In the genomic region with DNA sequence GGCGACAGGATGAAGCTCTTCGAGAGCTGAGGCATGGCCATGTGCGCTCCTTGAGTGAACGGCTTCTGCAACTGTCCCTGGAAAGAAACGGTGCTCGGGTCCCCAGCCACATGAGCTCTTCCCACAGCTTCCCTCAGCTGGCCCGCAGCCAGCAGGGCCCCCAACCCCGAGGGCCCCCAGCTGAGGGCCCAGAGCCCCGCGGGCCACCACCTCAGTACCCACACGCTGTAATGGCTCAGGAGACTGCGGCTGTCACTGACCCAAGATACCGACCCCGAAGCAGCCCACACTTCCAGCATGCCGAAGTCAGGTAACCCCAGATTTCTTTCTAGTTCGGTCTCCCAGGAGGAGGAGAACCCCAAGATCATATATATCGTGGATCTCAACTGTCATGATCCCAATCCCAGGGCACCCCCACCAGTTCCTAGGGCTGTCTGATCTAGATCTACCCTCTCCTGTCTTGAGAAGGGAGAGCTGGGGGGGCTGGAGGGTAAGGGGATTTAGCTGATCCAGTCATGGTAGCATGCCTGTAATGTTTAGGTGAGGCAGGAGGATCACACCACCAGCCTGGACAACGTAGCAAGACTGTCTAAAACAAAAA, we compare ENCODE assay signal across 11 mouse cellular contexts. TPM values are rescaled to one million over a fixed set of nuclear protein-coding genes. Genes with fewer than 3 reads are reported as not detected.
A peak's percentile ranks its signal among the peaks of the same experiment; 100 is the strongest.
DNase-seq lines count a peak whose midpoint lies in the region; ATAC-seq and TF ChIP-seq lines count a peak whose summit lies in the region.
"Had no signal": no experiment of that assay in that cellular context is flagged by ENCODE, and none has a peak within 500 bp of the region (broad histone marks: within the 10 kb centered on the region; RNA-seq: fewer than 3 reads in every experiment).

No protein-coding gene starts in this region.

- no peaks in the 10 kb centered on the region for H3K9me3 ChIP-seq in hindbrain, embryonic 14.5 days (ENCODE audit: control insufficient read depth, low read length)
- H3K9me3 ChIP-seq in midbrain, embryonic 13.5 days: no peaks in the 10 kb centered on the region

- H3K4me2 ChIP-seq in hindbrain, embryonic 14.5 days (replicated peaks): peak overlapping the region; percentile 97
- peak overlapping the region; percentile 97 for H3K4me2 ChIP-seq in midbrain, embryonic 13.5 days (replicated peaks)

- TF ChIP-seq CTCF in kidney, adult 2 months (conservative IDR thresholded peaks at IDR 0.05; ENCODE audit: insufficient read depth, insufficient read length, low read depth, low read length): no peak
- TF ChIP-seq CTCF in cortical plate, adult 2 months (IDR thresholded peaks at IDR 0.05; ENCODE audit: extremely low read depth, insufficient read depth, low read length): no peak

- peak overlapping the region; percentile 62 for H3K27ac ChIP-seq in kidney, adult 2 months (ENCODE audit: insufficient read depth, low read depth, low read length)
- H3K27ac ChIP-seq in cortical plate, adult 2 months (ENCODE audit: insufficient read depth, low read length): no peak overlapping the region; the same call in 1 of the 2 replicates
- H3K27ac ChIP-seq in hindbrain, embryonic 14.5 days: peak overlapping the region; percentile 97
- H3K27ac ChIP-seq in midbrain, embryonic 13.5 days: peak overlapping the region; percentile 98

- H3K4me3 ChIP-seq in kidney, adult 2 months (ENCODE audit: insufficient read depth, low read depth, low read length): peak overlapping the region; percentile 58
- peak overlapping the region; percentile 26; the same call in 1 of the 2 replicates for H3K4me3 ChIP-seq in cortical plate, adult 2 months (ENCODE audit: insufficient read depth, low read length)
- peak overlapping the region; percentile 84 for H3K4me3 ChIP-seq in hindbrain, embryonic 14.5 days (replicated peaks; ENCODE audit: low read length)
- peak overlapping the region; percentile 93 for H3K4me3 ChIP-seq in midbrain, embryonic 13.5 days (replicated peaks)

- no peaks in the 10 kb centered on the region for H3K27me3 ChIP-seq in kidney, adult 2 months (replicated peaks; ENCODE audit: control insufficient read depth, insufficient read depth, low read length)
- H3K27me3 ChIP-seq in hindbrain, embryonic 14.5 days (ENCODE audit: control insufficient read depth, insufficient read depth, low read length): no peaks in the 10 kb centered on the region
- no peaks in the 10 kb centered on the region for H3K27me3 ChIP-seq in midbrain, embryonic 13.5 days

- H3K9ac ChIP-seq in hindbrain, embryonic 14.5 days: peak overlapping the region; percentile 96
- peak overlapping the region; percentile 100 for H3K9ac ChIP-seq in midbrain, embryonic 13.5 days (replicated peaks)

- peaks cover 11% of the 10 kb centered on the region for H3K36me3 ChIP-seq in kidney, adult 2 months (ENCODE audit: control insufficient read depth, insufficient read depth, low read length)
- peaks cover 58% of the 10 kb centered on the region for H3K36me3 ChIP-seq in hindbrain, embryonic 14.5 days (replicated peaks; ENCODE audit: control insufficient read depth, insufficient read depth)
- peaks cover 57% of the 10 kb centered on the region for H3K36me3 ChIP-seq in midbrain, embryonic 13.5 days
- H3K36me3 ChIP-seq: G1E had no signal

- DNase-seq in kidney, adult 2 months: no peak
- DNase-seq in kidney, postnatal 4 days: no peak
- DNase-seq in hindbrain, embryonic 14.5 days (ENCODE audit: low spot score): no peak
- no peak for DNase-seq in thymus, postnatal 10 days (ENCODE audit: low spot score in 2 of 2)
- no peak for DNase-seq in layer of hippocampus, adult 11-12 months (ENCODE audit: low spot score)
- DNase-seq in embryo, embryonic 9.5 days (ENCODE audit: extremely low spot score): no peak
- DNase-seq: cerebellum, adult 18-20 months; layer of hippocampus, postnatal 36 days had no signal

- peaks cover 48% of the 10 kb centered on the region for H3K4me1 ChIP-seq in kidney, adult 2 months (ENCODE audit: control insufficient read depth, insufficient read depth, low read length)
- H3K4me1 ChIP-seq in cortical plate, adult 2 months (ENCODE audit: control insufficient read depth, insufficient read depth, low read length): peaks cover 3% of the 10 kb centered on the region; the same call in 1 of the 2 replicates
- H3K4me1 ChIP-seq in hindbrain, embryonic 14.5 days (replicated peaks; ENCODE audit: control insufficient read depth, insufficient read depth, low read length): peaks cover 71% of the 10 kb centered on the region
- peaks cover 73% of the 10 kb centered on the region for H3K4me1 ChIP-seq in midbrain, embryonic 13.5 days (replicated peaks)

- ATAC-seq in hindbrain, embryonic 14.5 days (ENCODE audit: low FRiP score): no peak
- ATAC-seq in midbrain, embryonic 13.5 days: no peak

- 31% methylated on average over 18 of the region's 18 CpGs for WGBS in kidney, adult 2 months
- 41% methylated on average over 18 of the region's 18 CpGs for WGBS in hindbrain, embryonic 14.5 days
- WGBS in midbrain, embryonic 13.5 days: 52% methylated on average over 18 of the region's 18 CpGs

- TF ChIP-seq POLR2A in kidney, adult 2 months (IDR thresholded peaks at IDR 0.05; ENCODE audit: low read depth, low read length): no peak
- no peak for TF ChIP-seq POLR2A in cortical plate, adult 2 months (IDR thresholded peaks at IDR 0.05; ENCODE audit: extremely low read depth, insufficient read depth, low read length)

RNA-seq across cellular contexts. Expression of a gene that starts 4.2 kb away (rescaled TPM):
- polyA plus RNA-seq in kidney, adult 2 months (2012; rRNA removed): 37.7 and 40.5 TPM in 2 replicates
- polyA plus RNA-seq in cortical plate, adult 2 months (2012; rRNA removed): 13.3 and 16.1 TPM in 2 replicates
- 54.1 and 56.8 TPM in 2 replicates for polyA plus RNA-seq in hindbrain, embryonic 14.5 days (2014; fragmentation: Nextera tagmentation; extraction: Ambion mirVana)
- polyA plus RNA-seq in midbrain, embryonic 13.5 days (2015; fragmentation: Nextera tagmentation; extraction: Ambion mirVana): 65.0 and 80.6 TPM in 2 replicates
- polyA plus RNA-seq: G1E had no signal

Comparison
In these comparisons a context has a peak if more than half of its experiments do, and no peak if none do; other contexts are left out.
1. H3K4me3 ChIP-seq: peak in every context shown above with its lines; median percentile 93 in midbrain, embryonic 13.5 days; 84 in hindbrain, embryonic 14.5 days; 58 in kidney, adult 2 months; 26 in cortical plate, adult 2 months.